Mouse (Mus musculus) neural tube, embryonic 15.5 days (tissue): ENCODE measurements around the gene Vwa8. TPM values are rescaled to one million over a fixed set of nuclear protein-coding genes. Genes with fewer than 3 reads are reported as not detected.

ENCODE experiments used
- ATAC-seq: fragments of 200-750 bp; cut with Nextera tagmentation; 2 replicates; pipeline ENCODE4 v1.8.0; 2017; ENCODE audit warnings: mild to moderate bottlenecking, moderate TSS enrichment, moderate library complexity; ENCODE audit not compliant: low FRiP score
- H3K27ac ChIP-seq: fragments of 300-500 bp; sonication (generic); replicated peaks from 2 replicates; pipeline ENCODE4 v1.5.1; 2015; ENCODE audit warnings: mild to moderate bottlenecking, inconsistent platforms
- H3K27me3 ChIP-seq: fragments of 300-500 bp; sonication (generic); replicated peaks from 2 replicates; pipeline ENCODE4 v1.6.1; 2015; ENCODE audit warnings: inconsistent platforms
- H3K36me3 ChIP-seq: fragments of 300-500 bp; sonication (generic); 2 replicates; pipeline ENCODE4 v1.6.1; 2015; ENCODE audit warnings: inconsistent platforms
- H3K4me1 ChIP-seq: fragments of 300-500 bp; sonication (generic); 2 replicates; pipeline ENCODE4 v1.6.1; 2015; ENCODE audit warnings: inconsistent platforms
- H3K4me2 ChIP-seq: fragments of 300-500 bp; sonication (generic); 2 replicates; pipeline ENCODE4 v1.6.1; 2015; ENCODE audit warnings: inconsistent platforms, mild to moderate bottlenecking, moderate library complexity
- H3K4me3 ChIP-seq: fragments of 300-500 bp; sonication (generic); replicated peaks from 2 replicates; pipeline ENCODE4 v1.5.1; 2015; ENCODE audit warnings: mild to moderate bottlenecking, inconsistent platforms
- H3K9ac ChIP-seq: fragments of 300-500 bp; sonication (generic); replicated peaks from 2 replicates; pipeline ENCODE4 v1.6.1; 2015; ENCODE audit warnings: mild to moderate bottlenecking, inconsistent platforms
- H3K9me3 ChIP-seq: fragments of 300-500 bp; sonication (generic); replicated peaks from 2 replicates; pipeline ENCODE4 v1.6.1; 2016; ENCODE audit warnings: inconsistent platforms
- whole genome bisulfite sequencing: fragments of 180-500 bp; shearing (Covaris S2); methylation state at CpG from one replicate; pipeline ENCODE4 v1.1.7; 2015; ENCODE audit warnings: mixed read lengths; 5-methylcytosine and 5-hydroxymethylcytosine counted together
- polyA plus RNA-seq: library from polyadenylated mRNA; unstranded; fragments of >200 nt; fragmentation: Nextera tagmentation; extraction: Ambion mirVana; gene quantifications from 2 replicates; pipeline ENCODE4 v1.2.1, GENCODE M21; 2015

The Vwa8 gene
- polyA plus RNA-seq, 1 experiment from 2014 or later: 7.5 TPM

DNA sequence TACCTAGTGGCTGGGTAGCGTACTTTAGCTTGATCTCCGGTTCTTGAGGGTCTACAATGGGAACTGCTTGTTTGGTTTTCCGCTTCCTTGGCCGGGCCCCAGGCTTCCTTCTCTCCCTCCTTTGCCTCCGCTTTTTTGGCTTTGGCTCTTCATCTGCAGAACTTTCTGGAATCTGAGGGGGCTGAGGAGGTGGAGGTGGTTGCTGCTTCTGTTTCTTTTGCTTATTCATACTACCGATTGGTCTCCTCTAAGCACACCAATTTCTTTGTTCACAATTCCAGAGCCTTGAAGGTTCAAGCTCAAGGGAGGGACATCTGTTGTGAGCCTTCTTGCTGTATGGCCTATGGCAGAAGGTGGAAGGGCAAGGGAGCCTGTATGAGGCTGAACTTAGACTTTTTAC lies 365.3 kb downstream of the Vwa8 start:
- WGBS: 94% methylated on average over 6 of the region's 6 CpGs
- H3K9ac ChIP-seq: no peak overlapping the region

DNA sequence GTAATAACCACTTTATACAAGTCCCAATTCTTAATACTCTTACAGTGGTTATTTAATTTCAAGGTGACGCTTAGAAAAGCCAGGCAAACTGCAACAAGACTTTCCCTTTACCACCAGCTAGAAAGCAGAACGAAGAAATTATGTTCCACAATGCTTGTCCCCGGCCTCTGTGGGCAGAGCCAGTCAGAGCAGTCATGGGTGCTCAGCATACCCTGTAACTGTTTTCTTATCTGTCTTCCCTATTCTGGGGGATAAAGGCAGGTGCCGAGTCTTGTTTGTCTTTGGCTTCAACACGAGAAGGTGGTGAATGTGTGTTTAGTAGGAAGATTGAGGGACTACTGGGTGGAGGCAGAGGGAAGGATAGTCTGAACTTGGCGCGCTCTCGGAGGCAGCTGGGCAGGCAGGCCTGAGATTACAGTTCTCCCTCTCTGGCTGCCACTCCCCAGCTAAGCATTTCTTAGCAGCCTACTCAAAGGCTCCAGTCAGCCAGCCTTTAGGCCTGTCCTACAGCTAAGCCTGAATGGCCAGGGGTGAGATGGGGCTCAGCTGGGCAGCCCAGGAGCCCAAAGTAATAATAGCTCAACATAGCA lies 365.9 kb downstream of the Vwa8 start:
- Histone ChIP-seq H3K27me3 (no peaks in the 10 kb centered on the region), H3K4me2 (no peak overlapping the region), H3K4me3 (no peak overlapping the region), H3K9me3 (no peaks in the 10 kb centered on the region), H3K27ac (no peak overlapping the region), H3K4me1 (0 out of 2 replicates have a peak, but pooled peaks cover 4% of the 10 kb centered on the region), H3K36me3 (no peaks in the 10 kb centered on the region), H3K9ac (no peak overlapping the region)
- 90% methylated on average over 8 of the region's 8 CpGs for WGBS
- ATAC-seq: no peak

More for the DNA sequence above, 365.3 kb downstream of the Vwa8 start:
- no peak overlapping the region for H3K27ac ChIP-seq
- no peaks in the 10 kb centered on the region for H3K9me3 ChIP-seq
- no peak overlapping the region for H3K4me3 ChIP-seq
- no peak for ATAC-seq
- H3K36me3 ChIP-seq: no peaks in the 10 kb centered on the region
- H3K4me2 ChIP-seq: no peak overlapping the region
- H3K4me1 ChIP-seq: 0 out of 2 replicates have a peak, but pooled peaks cover 4% of the 10 kb centered on the region
- H3K27me3 ChIP-seq: no peaks in the 10 kb centered on the region

DNA sequence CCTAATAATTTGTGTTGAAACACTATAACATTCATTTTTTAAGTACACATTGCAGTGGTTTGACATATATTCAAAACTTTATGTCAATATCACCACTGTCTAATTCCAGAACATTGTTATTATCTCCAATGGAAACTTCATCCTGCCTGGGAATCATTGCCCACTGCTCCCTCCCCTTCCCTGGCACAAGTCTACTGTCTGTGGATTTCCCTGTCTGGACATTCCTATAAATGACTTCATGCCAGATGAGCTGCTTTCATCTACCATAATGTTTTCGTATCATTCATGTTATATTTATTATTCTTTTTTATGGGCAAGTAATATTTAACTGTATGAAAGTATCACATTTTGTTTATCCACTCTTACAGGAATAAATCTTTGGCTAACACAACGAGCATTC lies 367.5 kb downstream of the Vwa8 start:
- 77% methylated on average over 2 of the region's 2 CpGs for WGBS
- H3K9me3 ChIP-seq: no peaks in the 10 kb centered on the region
- no peak overlapping the region for H3K9ac ChIP-seq
- no peaks in the 10 kb centered on the region for H3K36me3 ChIP-seq
- H3K27me3 ChIP-seq: no peaks in the 10 kb centered on the region
- H3K4me1 ChIP-seq: 0 out of 2 replicates have a peak, but pooled peaks cover 4% of the 10 kb centered on the region
- ATAC-seq: no peak
- H3K4me3 ChIP-seq: no peak overlapping the region
- H3K4me2 ChIP-seq: no peak overlapping the region
- no peak overlapping the region for H3K27ac ChIP-seq

DNA sequence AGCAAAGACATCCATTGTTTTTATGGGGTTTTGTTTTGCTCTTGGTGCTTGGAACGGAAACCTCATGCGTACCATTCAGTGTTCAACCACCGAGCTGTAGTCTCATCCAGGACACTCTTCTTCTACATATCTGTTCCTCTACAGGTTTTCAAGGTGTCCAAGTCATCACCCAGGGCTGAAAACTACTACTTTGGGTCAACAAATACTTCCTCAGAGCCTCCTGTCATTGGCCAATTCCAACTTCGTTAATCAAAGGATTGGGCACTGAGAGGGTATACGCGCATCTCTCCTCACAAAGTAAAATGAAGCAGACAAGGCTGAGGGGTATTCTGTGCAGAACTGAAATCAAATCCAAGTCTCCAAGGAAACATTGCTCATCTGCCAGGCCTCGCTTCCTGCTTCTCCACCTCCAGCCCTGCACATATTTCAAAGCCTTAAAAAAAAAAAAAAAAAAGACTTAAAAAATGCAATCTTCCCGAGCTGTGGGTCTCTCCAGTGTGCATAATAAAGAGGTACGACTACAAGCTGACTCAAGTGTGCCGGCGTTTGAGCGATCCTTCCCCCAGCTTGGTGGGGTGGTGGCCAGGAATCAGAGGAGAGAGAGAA lies 374.7 kb downstream of the Vwa8 start:
- WGBS: 79% methylated on average over 12 of the region's 12 CpGs
- Histone ChIP-seq H3K9ac (no peak overlapping the region), H3K4me1 (no peaks in the 10 kb centered on the region), H3K4me2 (no peak overlapping the region), H3K36me3 (no peaks in the 10 kb centered on the region), H3K27ac (no peak overlapping the region), H3K4me3 (no peak overlapping the region), H3K9me3 (no peaks in the 10 kb centered on the region), H3K27me3 (no peaks in the 10 kb centered on the region)
- ATAC-seq: no peak

DNA sequence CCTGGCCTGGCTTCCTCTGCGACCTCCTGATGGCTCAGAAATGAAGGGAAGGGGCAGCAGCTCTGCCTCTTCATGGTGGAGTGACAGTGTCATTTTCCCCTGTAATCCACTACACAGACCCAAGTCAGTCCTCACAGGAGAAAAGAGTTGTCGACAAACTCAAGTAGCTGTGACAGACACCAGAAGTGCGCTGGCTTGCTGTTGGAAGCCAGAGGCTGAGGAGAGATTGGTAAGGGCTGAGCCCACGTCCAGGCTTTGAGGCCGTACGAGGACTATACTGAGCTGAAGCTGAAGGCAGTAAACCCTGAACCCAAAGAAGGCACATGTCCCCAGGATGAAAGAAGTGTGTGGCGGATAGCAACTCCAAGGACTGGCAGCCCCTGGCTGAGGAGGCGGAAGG lies 376.6 kb downstream of the Vwa8 start:
- H3K27ac ChIP-seq: no peak overlapping the region
- WGBS: 77% methylated on average over 8 of the region's 8 CpGs
- no peaks in the 10 kb centered on the region for H3K27me3 ChIP-seq
- no peak overlapping the region for H3K4me2 ChIP-seq
- no peaks in the 10 kb centered on the region for H3K9me3 ChIP-seq
- H3K4me3 ChIP-seq: no peak overlapping the region
- H3K36me3 ChIP-seq: no peaks in the 10 kb centered on the region
- H3K4me1 ChIP-seq: no peaks in the 10 kb centered on the region
- no peak for ATAC-seq
- H3K9ac ChIP-seq: no peak overlapping the region

DNA sequence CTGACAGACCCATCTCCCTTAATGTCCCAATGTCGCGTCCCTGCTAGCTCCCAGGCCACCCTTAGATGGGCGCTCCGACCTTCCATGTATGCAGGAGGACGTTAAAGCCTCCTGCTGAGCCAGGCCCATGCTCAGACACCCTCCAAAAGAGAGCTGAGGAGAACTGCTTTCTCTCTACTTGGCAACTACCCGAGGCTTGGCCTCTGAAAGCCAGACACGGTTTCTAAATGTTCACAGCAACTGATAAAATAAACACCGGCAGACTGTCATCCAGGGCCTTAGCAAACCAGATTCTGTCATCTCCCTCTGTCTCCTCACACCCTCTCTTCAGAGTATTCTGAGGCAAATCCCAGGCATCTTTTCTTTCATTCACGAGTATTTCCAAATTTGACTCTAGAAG lies 377.2 kb downstream of the Vwa8 start:
- H3K9me3 ChIP-seq: no peaks in the 10 kb centered on the region
- no peak overlapping the region for H3K27ac ChIP-seq
- H3K9ac ChIP-seq: no peak overlapping the region
- WGBS: 84% methylated on average over 9 of the region's 9 CpGs
- ATAC-seq: no peak
- H3K36me3 ChIP-seq: no peaks in the 10 kb centered on the region
- no peaks in the 10 kb centered on the region for H3K4me1 ChIP-seq
- no peak overlapping the region for H3K4me3 ChIP-seq
- no peak overlapping the region for H3K4me2 ChIP-seq
- no peaks in the 10 kb centered on the region for H3K27me3 ChIP-seq

DNA sequence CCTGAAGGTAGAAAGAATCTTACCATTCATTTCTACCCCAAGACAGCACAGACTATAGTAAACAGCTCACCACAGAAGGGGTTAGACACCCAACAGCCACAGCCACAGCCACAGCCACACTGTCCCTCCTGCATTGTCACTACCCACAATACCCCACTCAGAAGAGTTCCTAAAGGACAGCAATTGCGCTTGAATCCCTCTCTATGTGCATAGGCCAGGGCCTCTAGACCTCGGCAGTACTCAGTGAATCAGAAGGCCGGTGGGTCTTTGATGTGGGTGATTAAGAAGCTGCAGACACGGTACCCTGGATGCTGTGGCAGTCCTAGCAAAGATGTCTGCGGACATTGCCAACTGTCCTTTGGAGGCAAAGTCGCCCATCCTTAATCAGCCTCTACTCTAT lies 377.9 kb downstream of the Vwa8 start:
- no peak for ATAC-seq
- Histone ChIP-seq H3K9ac (no peak overlapping the region), H3K27me3 (no peaks in the 10 kb centered on the region), H3K27ac (no peak overlapping the region), H3K4me3 (no peak overlapping the region), H3K4me2 (no peak overlapping the region), H3K36me3 (no peaks in the 10 kb centered on the region), H3K9me3 (no peaks in the 10 kb centered on the region), H3K4me1 (no peaks in the 10 kb centered on the region)
- WGBS: 90% methylated on average over 6 of the region's 6 CpGs

DNA sequence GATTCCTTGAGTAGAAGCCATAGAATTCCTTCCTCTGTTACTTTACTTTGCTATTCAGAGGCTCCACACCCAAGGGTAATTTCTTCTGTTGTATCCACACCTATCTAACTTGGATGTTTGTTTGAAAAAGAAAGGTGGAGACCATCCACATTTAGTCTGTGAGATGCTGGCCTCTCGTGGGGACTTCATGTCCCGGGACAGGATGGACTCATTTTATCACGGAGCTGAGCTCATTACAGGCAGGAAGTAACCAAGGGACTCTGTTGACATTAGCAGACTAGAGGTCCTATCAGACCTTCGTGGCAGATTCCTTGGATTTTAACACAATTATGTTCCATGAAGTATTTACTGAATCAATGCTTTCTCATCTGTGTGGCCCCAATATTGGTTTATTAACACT lies 379.1 kb downstream of the Vwa8 start:
- 76% methylated on average over 4 of the region's 4 CpGs for WGBS

DNA sequence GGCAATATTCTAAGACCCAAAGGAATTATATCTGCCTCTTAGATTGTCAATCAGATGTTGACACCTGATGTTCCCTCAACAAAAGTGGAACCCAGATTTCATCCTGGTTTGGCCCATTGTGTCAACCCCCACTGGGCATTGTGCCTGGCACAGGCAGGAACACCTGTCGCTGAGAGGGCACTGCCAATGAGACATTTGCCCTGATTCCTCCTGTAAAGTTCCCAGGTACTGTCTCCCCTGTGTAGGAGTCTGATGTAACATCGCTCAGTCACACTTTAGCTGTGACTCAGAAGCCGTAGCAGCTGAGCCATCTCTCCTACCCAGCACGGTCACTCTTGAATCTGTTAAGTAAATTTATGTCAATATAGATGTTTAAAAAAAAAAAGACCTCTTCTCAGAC lies 382.8 kb downstream of the Vwa8 start:
- 89% methylated on average over 4 of the region's 4 CpGs for WGBS
- no peaks in the 10 kb centered on the region for H3K9me3 ChIP-seq
- no peak for ATAC-seq
- no peaks in the 10 kb centered on the region for H3K36me3 ChIP-seq
- no peaks in the 10 kb centered on the region for H3K4me1 ChIP-seq
- H3K4me3 ChIP-seq: no peak overlapping the region
- no peak overlapping the region for H3K4me2 ChIP-seq
- H3K27me3 ChIP-seq: no peaks in the 10 kb centered on the region
- H3K9ac ChIP-seq: no peak overlapping the region
- H3K27ac ChIP-seq: no peak overlapping the region

More for the DNA sequence above, 379.1 kb downstream of the Vwa8 start:
- H3K27ac ChIP-seq: no peak overlapping the region
- no peak overlapping the region for H3K4me3 ChIP-seq
- no peak overlapping the region for H3K4me2 ChIP-seq
- H3K27me3 ChIP-seq: no peaks in the 10 kb centered on the region
- no peaks in the 10 kb centered on the region for H3K36me3 ChIP-seq
- no peak for ATAC-seq
- H3K4me1 ChIP-seq: no peaks in the 10 kb centered on the region
- H3K9me3 ChIP-seq: no peaks in the 10 kb centered on the region
- H3K9ac ChIP-seq: no peak overlapping the region

DNA sequence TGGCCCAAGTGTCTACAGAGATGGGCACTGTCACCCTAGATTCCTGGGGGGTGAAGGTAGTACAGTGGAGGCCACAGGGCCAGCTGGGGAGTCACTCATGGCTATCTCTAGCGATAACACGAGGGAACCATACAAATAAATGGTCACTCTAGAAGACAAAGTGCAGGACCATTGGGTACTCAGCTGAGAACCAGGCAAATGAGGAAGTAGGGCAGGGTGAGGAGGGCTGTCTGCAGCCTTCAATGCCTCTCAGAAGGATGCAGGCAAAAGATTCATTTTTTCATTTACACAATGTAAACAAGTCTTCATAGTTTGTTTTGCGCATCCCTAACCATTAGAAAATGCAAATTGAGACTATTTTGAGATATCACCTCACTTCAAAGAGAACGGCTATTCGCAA lies 384.8 kb downstream of the Vwa8 start:
- WGBS: 91% methylated on average over 5 of the region's 5 CpGs
- no peaks in the 10 kb centered on the region for H3K9me3 ChIP-seq
- H3K27me3 ChIP-seq: no peaks in the 10 kb centered on the region
- H3K4me3 ChIP-seq: no peak overlapping the region
- no peak overlapping the region for H3K27ac ChIP-seq
- H3K4me2 ChIP-seq: no peak overlapping the region
- no peak overlapping the region for H3K9ac ChIP-seq
- 0 out of 2 replicates have a peak, but pooled peaks cover 4% of the 10 kb centered on the region for H3K4me1 ChIP-seq
- ATAC-seq: no peak
- H3K36me3 ChIP-seq: no peaks in the 10 kb centered on the region

DNA sequence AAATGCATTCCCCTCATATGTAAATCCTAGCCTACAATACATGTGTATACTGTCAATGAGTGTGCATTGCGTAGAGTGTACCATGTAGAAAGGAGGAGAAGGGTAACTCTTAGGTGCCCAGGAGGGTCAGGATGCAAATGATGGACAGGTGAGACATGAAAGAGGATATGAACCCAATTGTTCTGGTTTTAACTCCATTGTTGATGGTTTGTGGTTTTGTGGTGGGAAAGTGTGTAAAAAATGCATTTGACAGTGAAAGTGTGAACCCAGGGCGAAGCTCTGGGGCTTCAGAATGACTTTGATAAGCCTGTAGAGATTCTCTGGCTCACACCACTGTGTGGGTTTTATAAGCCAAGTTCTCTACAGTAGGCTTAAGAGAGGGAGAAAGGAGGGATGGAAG lies 385.7 kb downstream of the Vwa8 start:
- H3K27ac ChIP-seq: no peak overlapping the region
- no peaks in the 10 kb centered on the region for H3K9me3 ChIP-seq
- H3K9ac ChIP-seq: no peak overlapping the region
- no peak overlapping the region for H3K4me3 ChIP-seq
- H3K36me3 ChIP-seq: no peaks in the 10 kb centered on the region
- H3K4me1 ChIP-seq: 0 out of 2 replicates have a peak, but pooled peaks cover 4% of the 10 kb centered on the region
- ATAC-seq: no peak
- no peak overlapping the region for H3K4me2 ChIP-seq
- H3K27me3 ChIP-seq: no peaks in the 10 kb centered on the region
- WGBS: 98% methylated on average over 2 of the region's 2 CpGs

DNA sequence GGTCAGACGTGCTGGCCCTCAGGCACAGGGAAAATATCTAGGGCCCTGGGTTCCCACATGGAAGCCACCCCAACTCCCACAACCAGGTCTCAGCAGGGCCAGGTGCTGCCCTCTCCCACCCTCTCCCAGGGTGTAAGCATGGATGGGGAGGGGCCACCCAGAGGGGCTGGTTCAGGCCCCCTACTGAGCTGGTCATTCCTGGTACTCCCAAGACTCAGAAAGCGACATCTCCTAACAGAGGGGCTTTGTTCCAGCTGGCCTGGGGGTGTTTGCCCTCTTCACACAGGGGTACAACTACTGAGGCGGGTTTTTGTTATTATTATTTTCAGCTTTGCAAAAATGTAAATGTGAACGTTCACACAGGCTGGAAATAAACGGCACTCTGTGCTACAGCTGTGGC lies 386.3 kb downstream of the Vwa8 start:
- Histone ChIP-seq H3K9me3 (no peaks in the 10 kb centered on the region), H3K27me3 (no peaks in the 10 kb centered on the region), H3K9ac (no peak overlapping the region), H3K4me3 (no peak overlapping the region), H3K36me3 (no peaks in the 10 kb centered on the region), H3K27ac (no peak overlapping the region), H3K4me2 (no peak overlapping the region), H3K4me1 (0 out of 2 replicates have a peak, but pooled peaks cover 4% of the 10 kb centered on the region)
- no peak for ATAC-seq
- WGBS: 59% methylated on average over 5 of the region's 5 CpGs
